Mouse (Mus musculus) spleen, postnatal 4 days (tissue): ENCODE results near the gene Egfr.

Experiments used
- DNase-seq, 2 experiments: peaks; one replicate each; pipeline ENCODE4 v3.0.0; 2022; ENCODE audit warnings: low spot score in 2 of 2

The Egfr gene

GRCm38 (mm10) chr11:16956115-16956862 is 204.3 kb downstream of the Egfr start:
- no peak for DNase-seq

GRCm38 (mm10) chr11:16957030-16957429 is 205.0 kb downstream of the Egfr start:
- DNase-seq, result no peak

- DNase-seq, result no peak
Observed at GRCm38 (mm10) chr11:16958520-16958919, 206.5 kb downstream of the Egfr start.
